Mouse (Mus musculus): Measurements from ENCODE around the gene Efna4. TPM values are rescaled to one million over a fixed set of nuclear protein-coding genes. Genes with fewer than 3 reads are reported as not detected.

Gene Efna4
- total RNA-seq, 4 experiments from 2014 or later: not detected

GRCm38 (mm10) chr3:89308089-89308488 is 29.7 kb downstream of the Efna4 start:
- DNase-seq (ENCODE audit: low spot score in 2 of 2): peak in 1 of 2 experiments; percentile 46

- DNase-seq (ENCODE audit: low spot score in 2 of 2): no peak
Measured at GRCm38 (mm10) chr3:89305551-89306325, 32.1 kb downstream of the Efna4 start.

GRCm38 (mm10) chr3:89305105-89305504 is 32.7 kb downstream of the Efna4 start:
- DNase-seq (ENCODE audit: low spot score in 2 of 2): no peak

- DNase-seq (ENCODE audit: low spot score in 2 of 2): no peak
Measured at GRCm38 (mm10) chr3:89304440-89304839, 33.4 kb downstream of the Efna4 start.

GRCm38 (mm10) chr3:89300514-89300913 is 37.3 kb downstream of the Efna4 start:
- DNase-seq (ENCODE audit: low spot score in 2 of 2): no peak

- DNase-seq (ENCODE audit: low spot score in 2 of 2): no peak
Measured at GRCm38 (mm10) chr3:89300071-89300470, 37.8 kb downstream of the Efna4 start.

GRCm38 (mm10) chr3:89299499-89299898 is 38.3 kb downstream of the Efna4 start:
- DNase-seq (ENCODE audit: low spot score in 2 of 2): no peak

- no peak for DNase-seq (ENCODE audit: low spot score in 2 of 2)
Measured at GRCm38 (mm10) chr3:89298908-89299307, 38.9 kb downstream of the Efna4 start.

- DNase-seq (ENCODE audit: low spot score in 2 of 2): no peak
Measured at GRCm38 (mm10) chr3:89296761-89297396, 40.9 kb downstream of the Efna4 start.

- DNase-seq (ENCODE audit: low spot score in 2 of 2): no peak
Measured at GRCm38 (mm10) chr3:89295685-89296230, 42.1 kb downstream of the Efna4 start.

- DNase-seq (ENCODE audit: low spot score in 2 of 2): no peak
Measured at GRCm38 (mm10) chr3:89294195-89294594, 43.6 kb downstream of the Efna4 start.

GRCm38 (mm10) chr3:89293247-89293918 is 44.4 kb downstream of the Efna4 start:
- DNase-seq (ENCODE audit: low spot score in 2 of 2): no peak

- DNase-seq (ENCODE audit: low spot score in 2 of 2): no peak
Measured at GRCm38 (mm10) chr3:89292303-89292702, 45.5 kb downstream of the Efna4 start.

GRCm38 (mm10) chr3:89291874-89292273 is 46.0 kb downstream of the Efna4 start:
- no peak for DNase-seq (ENCODE audit: low spot score in 2 of 2)

- DNase-seq (ENCODE audit: low spot score in 2 of 2): peak in 1 of 2 experiments; percentile 12
Measured at GRCm38 (mm10) chr3:89288503-89288928, 49.3 kb downstream of the Efna4 start.

- DNase-seq (ENCODE audit: low spot score in 2 of 2): no peak
Measured at GRCm38 (mm10) chr3:89287286-89287685, 50.5 kb downstream of the Efna4 start.

GRCm38 (mm10) chr3:89285526-89285925 is 52.3 kb downstream of the Efna4 start:
- DNase-seq (ENCODE audit: low spot score in 2 of 2): no peak

GRCm38 (mm10) chr3:89284261-89284660 is 53.6 kb downstream of the Efna4 start:
- DNase-seq (ENCODE audit: low spot score in 2 of 2): no peak
